Comparison of ENCODE assay signal across 14 mouse cellular contexts in the genomic region with DNA sequence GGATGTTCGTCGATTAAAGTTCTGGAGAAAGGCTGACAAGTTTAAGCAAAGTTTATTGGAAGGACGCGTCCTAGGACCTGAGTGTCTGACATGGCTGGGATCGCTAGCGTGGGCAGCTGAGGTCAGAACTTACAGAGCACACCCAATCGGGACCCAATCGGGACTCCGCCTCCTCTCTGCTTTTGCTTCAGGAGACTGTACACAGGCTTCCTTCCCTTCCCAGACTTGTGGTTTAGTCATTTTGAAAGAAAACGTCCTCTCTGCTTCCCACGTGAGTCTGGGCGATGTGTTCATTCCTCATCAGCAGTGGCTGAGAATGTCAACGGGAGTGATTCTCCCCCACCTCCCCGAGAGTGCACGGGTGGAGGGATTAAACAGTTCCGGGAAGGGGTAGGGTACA. TPM values are rescaled to one million over a fixed set of nuclear protein-coding genes. Genes with fewer than 3 reads are reported as not detected.
DNase-seq lines count a peak whose midpoint lies in the region; ATAC-seq and TF ChIP-seq lines count a peak whose summit lies in the region.
"Had no signal": no experiment of that assay in that cellular context is flagged by ENCODE, and none has a peak within 500 bp of the region (broad histone marks: within the 10 kb centered on the region; RNA-seq: fewer than 3 reads in every experiment).

No protein-coding gene starts in this region.

- 61% methylated on average over 16 of the region's 16 CpGs for WGBS in forebrain, postnatal 0 days
- WGBS in forebrain, embryonic 11.5 days: 56% methylated on average over 16 of the region's 16 CpGs
- WGBS in liver, embryonic 13.5 days (ENCODE audit: insufficient replicate concordance): 19% methylated on average over 16 of the region's 16 CpGs
- 54% methylated on average over 16 of the region's 16 CpGs for WGBS in stomach, embryonic 16.5 days

- no peaks in the 10 kb centered on the region for H3K9me3 ChIP-seq in forebrain, postnatal 0 days (ENCODE audit: low read length)
- no peaks in the 10 kb centered on the region for H3K9me3 ChIP-seq in forebrain, embryonic 11.5 days (ENCODE audit: control insufficient read depth, low read length)
- no peaks in the 10 kb centered on the region for H3K9me3 ChIP-seq in liver, embryonic 13.5 days (replicated peaks)
- no peaks in the 10 kb centered on the region for H3K9me3 ChIP-seq in stomach, embryonic 16.5 days (replicated peaks; ENCODE audit: control insufficient read depth, low read length)
- H3K9me3 ChIP-seq: neural tube, embryonic 13.5 days had no signal

- H3K4me1 ChIP-seq in forebrain, postnatal 0 days (ENCODE audit: insufficient read depth): no peaks in the 10 kb centered on the region
- H3K4me1 ChIP-seq in forebrain, embryonic 11.5 days (replicated peaks; ENCODE audit: control insufficient read depth, insufficient read depth, low read length): no peaks in the 10 kb centered on the region
- H3K4me1 ChIP-seq in liver, embryonic 13.5 days (replicated peaks): peaks cover 39% of the 10 kb centered on the region
- no peaks in the 10 kb centered on the region; the same call in 1 of the 2 replicates for H3K4me1 ChIP-seq in stomach, embryonic 16.5 days (ENCODE audit: control insufficient read depth, insufficient read depth, low read length)
- H3K4me1 ChIP-seq: neural tube, embryonic 13.5 days had no signal

- no peaks in the 10 kb centered on the region for H3K27me3 ChIP-seq in forebrain, postnatal 0 days (ENCODE audit: insufficient read depth, low read length)
- H3K27me3 ChIP-seq in forebrain, embryonic 11.5 days (ENCODE audit: control insufficient read depth, insufficient read depth, low read length): no peaks in the 10 kb centered on the region
- no peaks in the 10 kb centered on the region for H3K27me3 ChIP-seq in liver, embryonic 13.5 days
- H3K27me3 ChIP-seq in stomach, embryonic 16.5 days (ENCODE audit: control insufficient read depth, insufficient read depth, low read length): no peaks in the 10 kb centered on the region
- H3K27me3 ChIP-seq: neural tube, embryonic 13.5 days had no signal

- DNase-seq in forebrain, postnatal 0 days: no peak
- no peak for DNase-seq in forebrain, embryonic 11.5 days (ENCODE audit: low spot score)
- DNase-seq in testis, postnatal 10 days (ENCODE audit: low spot score): peak; percentile 35
- DNase-seq in testis, postnatal 14 days (ENCODE audit: low spot score): no peak
- DNase-seq in liver, embryonic 13.5 days: no peak
- no peak for DNase-seq in adrenal gland, adult 8-10 months
- DNase-seq in layer of hippocampus, adult 9-11 months: no peak
- DNase-seq: adrenal gland, postnatal 14 days; heart, postnatal 36 days; lung, embryonic 14.5 days; right cerebral cortex, postnatal 14 days had no signal

- ATAC-seq in forebrain, postnatal 0 days: no peak
- ATAC-seq in forebrain, embryonic 11.5 days (replicated peaks; ENCODE audit: low FRiP score): no peak
- ATAC-seq in liver, embryonic 13.5 days (ENCODE audit: low read depth): no peak
- ATAC-seq in stomach, embryonic 16.5 days (ENCODE audit: insufficient read depth, low FRiP score): no peak

- H3K36me3 ChIP-seq in forebrain, postnatal 0 days (ENCODE audit: insufficient read depth): no peaks in the 10 kb centered on the region
- peaks cover 9% of the 10 kb centered on the region for H3K36me3 ChIP-seq in forebrain, embryonic 11.5 days (ENCODE audit: control insufficient read depth, insufficient read depth, low read length)
- peaks cover 20% of the 10 kb centered on the region for H3K36me3 ChIP-seq in liver, embryonic 13.5 days
- peaks cover 10% of the 10 kb centered on the region; the same call in 1 of the 2 replicates for H3K36me3 ChIP-seq in stomach, embryonic 16.5 days (ENCODE audit: control insufficient read depth, insufficient read depth, low read length)

- peak overlapping the region; percentile 8; the same call in 1 of the 2 replicates for H3K4me2 ChIP-seq in forebrain, postnatal 0 days (ENCODE audit: low read depth)
- H3K4me2 ChIP-seq in forebrain, embryonic 11.5 days (ENCODE audit: low read depth, low read length, severe bottlenecking): no peak overlapping the region
- H3K4me2 ChIP-seq in liver, embryonic 13.5 days: peak overlapping the region; percentile 65
- peak overlapping the region; percentile 4; the same call in 1 of the 2 replicates for H3K4me2 ChIP-seq in stomach, embryonic 16.5 days (ENCODE audit: low read depth, low read length)
- H3K4me2 ChIP-seq: lung, embryonic 14.5 days; neural tube, embryonic 13.5 days had no signal

- TF ChIP-seq CTCF in forebrain, postnatal 0 days (IDR thresholded peaks at IDR 0.05; ENCODE audit: low read depth): no peak

- H3K4me3 ChIP-seq in forebrain, postnatal 0 days (ENCODE audit: low read depth, low read length): no peak overlapping the region
- no peak overlapping the region for H3K4me3 ChIP-seq in forebrain, embryonic 11.5 days (ENCODE audit: low read depth, low read length)
- peak overlapping the region; percentile 43 for H3K4me3 ChIP-seq in liver, embryonic 13.5 days (replicated peaks)
- H3K4me3 ChIP-seq in stomach, embryonic 16.5 days (replicated peaks; ENCODE audit: low read length): no peak overlapping the region
- H3K4me3 ChIP-seq: neural tube, embryonic 13.5 days had no signal

- no peak overlapping the region for H3K27ac ChIP-seq in forebrain, postnatal 0 days (ENCODE audit: low read depth, low read length)
- H3K27ac ChIP-seq in forebrain, embryonic 11.5 days (ENCODE audit: low read depth, low read length): no peak overlapping the region
- H3K27ac ChIP-seq in liver, embryonic 13.5 days: peak overlapping the region; percentile 50
- no peak overlapping the region for H3K27ac ChIP-seq in stomach, embryonic 16.5 days (ENCODE audit: low read length)
- H3K27ac ChIP-seq: neural tube, embryonic 13.5 days had no signal

- no peak overlapping the region for H3K9ac ChIP-seq in forebrain, postnatal 0 days
- no peak overlapping the region for H3K9ac ChIP-seq in forebrain, embryonic 11.5 days (ENCODE audit: low read length)
- peak overlapping the region; percentile 52 for H3K9ac ChIP-seq in liver, embryonic 13.5 days
- no peak overlapping the region for H3K9ac ChIP-seq in stomach, embryonic 16.5 days (ENCODE audit: low read length)
- H3K9ac ChIP-seq: lung, embryonic 14.5 days; neural tube, embryonic 13.5 days had no signal

RNA-seq across cellular contexts. Expression of a gene that starts 37.9 kb away (rescaled TPM):
- not detected in 2 replicates for total RNA-seq in forebrain, postnatal 0 days (2014; rRNA removed)
- polyA plus RNA-seq in forebrain, postnatal 0 days (2015; fragmentation: Nextera tagmentation; extraction: Ambion mirVana): not detected in 2 replicates
- polyA plus RNA-seq in forebrain, embryonic 11.5 days (2014; fragmentation: Nextera tagmentation; extraction: Ambion mirVana): 0.07 TPM in 1 of 2 replicates, not detected in the other
- polyA plus RNA-seq in liver, embryonic 13.5 days (2015; fragmentation: Nextera tagmentation; extraction: Ambion mirVana): 2.7 and 3.2 TPM in 2 replicates
- polyA plus RNA-seq in stomach, embryonic 16.5 days (2015; fragmentation: Nextera tagmentation; extraction: Ambion mirVana): 31.5 and 37.0 TPM in 2 replicates
- under 1 TPM in 1 of 4 experiments, not detected in 3; 0.09 TPM for total RNA-seq in adrenal gland, adult 8-10 months (2022)
- total RNA-seq: layer of hippocampus, postnatal 14 days had no signal
- polyA plus RNA-seq: lung, embryonic 14.5 days; neural tube, embryonic 13.5 days had no signal
